Mouse (Mus musculus) right cerebral cortex, adult 2 months (tissue): Measurements from ENCODE around the gene Map7d1.
"Not testable (repeated sequence)": the region's sequence is repeated elsewhere in the genome, so short reads cannot be mapped to it uniquely, and the experiment has no call there.

ENCODE experiments used
- DNase-seq, 2 experiments: peaks; one replicate each; pipeline ENCODE4 v3.0.0; 2021 to 2022; ENCODE audit warnings: low spot score in 2 of 2

Map7d1 gene

DNA sequence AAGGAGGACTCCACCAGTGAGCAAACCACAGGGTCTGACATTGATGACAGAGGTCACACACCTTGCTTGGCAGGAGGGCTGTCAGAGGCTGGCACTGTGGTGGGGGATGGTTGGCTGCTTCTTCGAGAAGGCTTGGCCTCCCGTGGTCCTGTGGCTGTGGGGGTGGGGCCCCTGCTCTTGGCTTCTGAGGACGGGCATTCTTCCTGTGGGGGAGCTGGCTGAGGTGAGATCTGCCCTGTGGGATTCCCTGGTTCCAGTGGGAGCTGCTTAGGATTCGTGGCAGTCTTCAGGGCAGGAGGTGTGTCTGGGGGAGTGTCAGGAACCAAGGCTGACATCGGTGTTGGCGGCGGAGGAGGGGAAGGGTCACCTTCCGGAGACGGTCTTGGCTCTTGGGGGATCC is 14.2 kb downstream of the Map7d1 start:
- DNase-seq, result no peak

- no peak for DNase-seq
These were observed 16.2 kb downstream of the Map7d1 start for GRCm38 (mm10) chr4:126239862-126240475.

GRCm38 (mm10) chr4:126237721-126238242 is 18.4 kb downstream of the Map7d1 start:
- DNase-seq, result no peak

DNA sequence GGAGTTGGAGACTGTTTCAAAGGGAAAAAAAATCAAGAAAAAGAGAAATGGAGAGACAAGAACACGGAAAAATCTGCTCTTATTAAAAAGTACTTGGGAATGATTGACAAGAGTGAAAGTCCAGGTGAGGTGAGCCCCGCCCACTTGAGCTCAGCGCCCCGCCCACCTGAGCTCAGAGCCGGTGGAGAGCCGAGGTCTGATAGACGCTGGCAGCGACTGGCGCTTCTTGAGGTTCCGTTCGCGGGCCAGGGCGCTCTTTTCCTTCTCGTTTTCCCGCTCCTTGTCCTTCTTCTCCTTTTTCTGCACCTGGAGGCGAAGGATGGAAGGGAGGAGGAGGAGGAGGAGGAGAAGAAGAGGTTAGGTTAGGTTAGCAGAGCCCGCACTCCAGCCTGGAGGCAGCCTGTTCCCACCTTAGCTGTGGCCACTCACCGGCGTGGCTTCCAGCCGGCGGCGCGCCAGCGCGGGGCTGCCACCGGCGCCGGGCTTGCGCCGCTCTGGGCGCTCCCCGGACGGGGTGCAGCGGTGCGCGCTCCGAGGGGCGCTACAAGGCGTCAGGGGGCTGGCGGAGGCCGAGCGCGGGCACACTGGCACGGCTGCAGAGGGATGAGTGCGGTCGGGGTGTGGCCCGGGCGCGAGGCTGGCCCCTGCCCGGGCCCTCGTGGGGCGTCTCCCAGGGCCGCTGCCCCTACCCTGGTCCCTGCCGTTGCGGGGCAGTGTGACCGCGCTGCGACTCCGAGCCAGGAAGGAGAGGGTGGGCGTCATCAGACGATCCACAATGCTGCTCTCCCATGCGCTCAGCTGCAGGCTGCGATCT is 19.5 kb downstream of the Map7d1 start:
- DNase-seq, result no peak

- no peak for DNase-seq
These were observed 21.0 kb downstream of the Map7d1 start for GRCm38 (mm10) chr4:126235191-126235590.

DNA sequence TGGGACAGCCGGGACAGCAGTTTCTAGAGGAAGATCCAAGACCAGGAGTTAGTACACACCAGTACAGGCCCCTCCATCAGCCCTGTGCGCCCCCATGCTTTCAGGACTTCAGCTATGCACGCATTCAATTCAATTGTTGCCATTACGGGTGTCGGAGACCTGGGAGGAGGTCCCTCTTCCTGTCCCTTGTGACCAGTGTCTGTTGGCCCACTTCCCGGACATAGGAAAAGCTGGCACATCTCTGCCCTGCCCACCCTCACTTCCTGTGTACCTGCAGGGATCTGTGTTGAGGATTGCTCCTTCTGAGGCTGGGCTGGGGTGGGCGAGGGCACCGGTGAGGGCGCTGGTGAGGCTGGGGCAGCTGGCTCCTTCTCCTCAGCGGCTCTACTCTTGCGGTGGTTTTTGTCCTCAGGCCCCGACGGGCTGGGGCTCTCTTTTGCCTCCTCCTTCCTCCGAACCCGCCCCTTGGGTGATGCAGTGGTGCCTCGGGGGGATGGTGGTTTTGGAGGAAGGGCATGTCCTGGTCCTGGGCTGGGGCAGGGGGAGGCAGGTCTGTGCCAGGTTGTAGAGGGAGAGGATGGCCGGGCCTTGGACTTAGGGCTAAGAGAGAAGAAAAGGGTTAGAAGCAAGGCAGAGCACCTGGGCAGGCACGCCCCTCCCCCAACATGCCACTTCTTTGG is 21.5 kb downstream of the Map7d1 start:
- DNase-seq, result no peak

GRCm38 (mm10) chr4:126233676-126234308 is 22.4 kb downstream of the Map7d1 start:
- DNase-seq, result no peak

- DNase-seq, result no peak
These were observed 26.2 kb downstream of the Map7d1 start for GRCm38 (mm10) chr4:126229900-126230299.

GRCm38 (mm10) chr4:126228144-126228543 is 28.0 kb downstream of the Map7d1 start:
- DNase-seq, result no peak

GRCm38 (mm10) chr4:126227077-126227761 is 28.9 kb downstream of the Map7d1 start:
- DNase-seq, result peak; percentile 88 to 95

DNA sequence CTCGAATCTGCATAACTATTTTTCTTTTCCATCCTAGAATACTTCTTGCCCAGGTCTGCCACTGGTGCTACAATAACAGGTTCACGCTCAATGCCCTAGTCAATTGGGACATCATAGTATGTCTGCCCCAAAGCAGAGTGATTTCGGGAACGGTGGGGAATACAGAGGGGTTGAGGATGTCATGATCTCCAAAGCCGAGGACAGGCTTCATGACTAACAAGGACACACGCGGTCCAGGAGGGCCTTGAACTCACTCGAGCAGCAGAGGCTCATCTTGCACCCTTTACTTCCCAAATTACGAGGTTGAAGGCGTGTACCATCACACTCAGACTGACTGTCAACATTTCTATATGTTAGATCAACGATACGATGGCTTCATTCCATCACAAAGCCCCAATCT is 29.5 kb downstream of the Map7d1 start:
- no peak for DNase-seq

- no peak for DNase-seq
These were observed 33.5 kb downstream of the Map7d1 start for GRCm38 (mm10) chr4:126222631-126223030.

DNA sequence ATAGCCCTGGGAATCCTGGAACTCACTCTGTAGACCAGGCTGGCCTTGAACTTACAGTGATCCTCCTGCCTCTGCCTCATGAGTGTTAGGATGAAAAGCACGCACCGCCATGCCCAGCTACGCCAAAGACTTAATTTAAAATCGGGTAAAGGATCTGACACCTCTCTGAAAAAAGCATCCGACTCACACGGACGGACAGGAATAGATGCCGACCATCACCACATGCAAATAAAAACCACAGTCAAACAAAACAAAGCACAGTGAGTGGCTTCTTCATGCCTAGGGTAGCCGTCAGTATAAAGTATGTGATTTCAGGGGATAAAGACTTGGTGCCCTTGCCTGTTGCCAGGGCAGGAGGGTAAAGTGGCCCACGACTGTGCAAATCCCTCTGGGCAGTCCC is 36.1 kb downstream of the Map7d1 start:
- no peak for DNase-seq

DNA sequence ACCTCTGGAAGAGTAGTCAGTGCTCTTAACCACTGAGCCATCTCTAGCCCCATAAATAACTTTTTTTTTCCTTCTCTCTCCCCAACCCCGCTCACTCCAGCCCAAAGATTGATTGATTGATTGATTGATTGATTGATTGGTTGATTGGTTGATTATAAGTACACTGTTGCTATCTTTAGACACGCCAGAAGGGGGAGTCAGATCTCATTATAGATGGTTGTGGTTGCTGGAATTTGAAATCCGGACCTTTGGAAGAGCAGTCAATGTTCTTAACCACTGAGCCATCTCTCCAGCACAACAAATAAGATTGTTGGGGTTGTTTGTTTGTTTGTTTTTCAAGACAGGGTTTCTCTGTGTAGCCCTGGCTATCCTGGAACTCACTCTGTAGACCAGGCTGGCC is 36.6 kb downstream of the Map7d1 start:
- DNase-seq, result not testable (repeated sequence)

- no peak for DNase-seq
These were observed 38.4 kb downstream of the Map7d1 start for GRCm38 (mm10) chr4:126217771-126218170.

DNA sequence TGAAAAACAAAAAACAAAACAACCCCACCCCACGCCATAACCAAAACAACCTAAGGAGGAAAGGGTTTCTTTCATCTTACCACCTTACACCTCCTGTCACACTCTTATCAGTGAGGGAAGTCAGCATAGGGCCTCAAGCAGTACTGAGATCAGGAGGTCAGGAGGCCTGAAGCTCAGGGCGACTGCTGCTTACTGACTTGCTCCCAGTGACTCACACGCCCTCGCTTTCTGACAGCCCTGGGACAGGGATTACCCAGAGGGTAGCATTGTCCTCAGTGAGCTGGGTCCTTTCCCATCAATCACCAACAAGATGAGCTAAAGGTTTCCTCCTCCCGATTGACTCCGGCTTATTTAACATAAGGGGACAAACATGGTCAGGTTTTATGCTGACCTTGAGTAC is 49.1 kb downstream of the Map7d1 start:
- DNase-seq, result no peak

DNA sequence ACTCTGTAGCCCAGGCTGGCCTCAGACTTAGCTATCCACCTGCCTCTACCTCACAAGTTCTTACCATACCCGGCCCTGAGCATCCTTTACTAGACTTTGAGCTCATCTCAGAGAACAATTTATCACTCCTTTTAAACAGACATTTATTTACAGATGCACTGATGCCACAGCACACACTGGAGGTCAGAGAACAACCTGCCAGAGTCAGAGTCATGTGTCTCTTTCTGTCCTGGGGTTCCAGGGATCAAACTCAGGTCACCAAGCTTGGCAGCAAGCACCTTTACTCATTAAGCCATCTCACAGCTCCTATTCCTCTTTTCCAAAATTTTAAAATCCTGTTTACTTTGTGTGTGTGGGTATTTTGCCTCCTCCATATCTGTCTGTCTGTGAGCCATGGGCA is 50.8 kb downstream of the Map7d1 start:
- no peak for DNase-seq

DNA sequence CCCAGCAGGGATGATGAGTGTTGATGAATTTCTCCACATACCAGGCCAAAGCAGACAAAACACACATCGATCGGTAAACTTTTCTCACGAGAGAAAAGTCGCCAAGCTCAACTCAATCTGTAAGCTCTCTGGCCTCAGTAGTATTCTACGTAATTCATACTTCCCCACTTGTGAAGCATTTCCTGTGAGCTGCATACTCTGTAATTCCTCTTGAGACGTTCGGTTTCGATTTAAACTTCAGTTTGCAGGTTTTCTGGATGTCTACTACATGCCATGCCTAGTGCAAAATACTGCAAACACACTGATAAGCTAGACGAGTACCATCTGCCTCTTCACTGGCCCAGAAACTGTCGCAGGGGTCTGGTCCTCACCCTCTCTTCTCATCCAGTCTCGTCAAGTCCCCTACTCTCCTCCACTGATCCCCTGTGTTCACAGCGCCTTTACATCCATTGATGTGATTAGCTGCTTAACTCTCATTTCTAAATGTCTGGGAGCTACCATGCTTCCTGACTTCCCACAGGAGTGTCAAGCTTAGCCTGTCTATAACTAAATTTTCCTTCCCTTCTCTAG is 51.4 kb downstream of the Map7d1 start:
- no peak for DNase-seq

- no peak for DNase-seq
These were observed 52.1 kb downstream of the Map7d1 start for GRCm38 (mm10) chr4:126204016-126204415.

GRCm38 (mm10) chr4:126203336-126203895 is 52.7 kb downstream of the Map7d1 start:
- DNase-seq, result no peak
